Comparison of ENCODE assay signal across 11 mouse cellular contexts in genomic region chr17:15632090-15632489, GRCm38 (mm10).
A peak's percentile ranks its signal among the peaks of the same experiment; 100 is the strongest.
DNase-seq lines count a peak whose midpoint lies in the region; ATAC-seq lines count a peak whose summit lies in the region.
"Had no signal": no experiment of that assay in that cellular context is flagged by ENCODE, and none has a peak within 500 bp of the region (broad histone marks: within the 10 kb centered on the region; RNA-seq: fewer than 3 reads in every experiment).

No protein-coding gene starts in this region.

- no peak for DNase-seq in embryonic facial prominence, embryonic 10.5 days (ENCODE audit: low spot score)
- no peak for DNase-seq in lung, postnatal 10 days
- no peak for DNase-seq in limb, embryonic 10.5 days (ENCODE audit: low spot score)
- DNase-seq in cerebellum, postnatal 25 days = no peak
- DNase-seq: cerebellum, adult 9-10 months; right cerebral cortex, postnatal 14 days had no signal

- no peak for ATAC-seq in embryonic facial prominence, embryonic 12.5 days (ENCODE audit: insufficient number of reproducible peaks, insufficient read depth, low FRiP score, low TSS enrichment)
- no peak for ATAC-seq in lung, embryonic 15.5 days (ENCODE audit: borderline replicate concordance, extremely low read depth, low FRiP score, low TSS enrichment)
- ATAC-seq in stomach, embryonic 14.5 days (ENCODE audit: insufficient number of reproducible peaks, insufficient read depth, low FRiP score, low read depth) = no peak
- ATAC-seq in midbrain, embryonic 15.5 days (replicated peaks) = no peak

- no peaks in the 10 kb centered on the region for H3K27me3 ChIP-seq in embryonic facial prominence, embryonic 12.5 days
- H3K27me3 ChIP-seq in embryonic facial prominence, embryonic 10.5 days (replicated peaks; ENCODE audit: low read depth, poor library complexity, severe bottlenecking) = no peaks in the 10 kb centered on the region
- H3K27me3 ChIP-seq in lung, embryonic 15.5 days = no peaks in the 10 kb centered on the region
- H3K27me3 ChIP-seq in limb, embryonic 10.5 days (ENCODE audit: low read depth, poor library complexity, severe bottlenecking) = no peaks in the 10 kb centered on the region
- H3K27me3 ChIP-seq in stomach, embryonic 14.5 days (ENCODE audit: control insufficient read depth, insufficient read depth, low read length) = no peaks in the 10 kb centered on the region
- no peaks in the 10 kb centered on the region for H3K27me3 ChIP-seq in midbrain, embryonic 15.5 days (replicated peaks)
- H3K27me3 ChIP-seq: midbrain, embryonic 12.5 days had no signal

- no peak overlapping the region for H3K4me3 ChIP-seq in embryonic facial prominence, embryonic 12.5 days
- no peak overlapping the region; the same call in 1 of the 2 replicates for H3K4me3 ChIP-seq in embryonic facial prominence, embryonic 10.5 days
- no peak overlapping the region for H3K4me3 ChIP-seq in lung, embryonic 15.5 days
- H3K4me3 ChIP-seq in limb, embryonic 10.5 days = peak overlapping the region; percentile 41
- H3K4me3 ChIP-seq in stomach, embryonic 14.5 days (ENCODE audit: low read depth, low read length) = no peak overlapping the region
- no peak overlapping the region for H3K4me3 ChIP-seq in midbrain, embryonic 15.5 days
- H3K4me3 ChIP-seq: midbrain, embryonic 12.5 days had no signal

- no peaks in the 10 kb centered on the region for H3K36me3 ChIP-seq in embryonic facial prominence, embryonic 12.5 days
- H3K36me3 ChIP-seq in embryonic facial prominence, embryonic 10.5 days (replicated peaks) = no peaks in the 10 kb centered on the region
- H3K36me3 ChIP-seq in lung, embryonic 15.5 days = no peaks in the 10 kb centered on the region
- no peaks in the 10 kb centered on the region for H3K36me3 ChIP-seq in limb, embryonic 10.5 days
- no peaks in the 10 kb centered on the region for H3K36me3 ChIP-seq in stomach, embryonic 14.5 days (ENCODE audit: control insufficient read depth, insufficient read depth, low read length)
- H3K36me3 ChIP-seq in midbrain, embryonic 15.5 days (replicated peaks) = no peaks in the 10 kb centered on the region
- H3K36me3 ChIP-seq: midbrain, embryonic 12.5 days had no signal

- H3K4me2 ChIP-seq in embryonic facial prominence, embryonic 12.5 days (replicated peaks) = peak overlapping the region; percentile 51; the same call in 1 of the 2 replicates
- H3K4me2 ChIP-seq in lung, embryonic 15.5 days = peak overlapping the region; percentile 51
- peak overlapping the region; percentile 34; the same call in 1 of the 2 replicates for H3K4me2 ChIP-seq in stomach, embryonic 14.5 days (replicated peaks; ENCODE audit: low read depth, low read length)
- H3K4me2 ChIP-seq in midbrain, embryonic 15.5 days = no peak overlapping the region

- no peak overlapping the region for H3K9ac ChIP-seq in embryonic facial prominence, embryonic 12.5 days
- no peak overlapping the region for H3K9ac ChIP-seq in lung, embryonic 15.5 days
- no peak overlapping the region for H3K9ac ChIP-seq in stomach, embryonic 14.5 days (replicated peaks; ENCODE audit: low read depth, low read length)
- no peak overlapping the region for H3K9ac ChIP-seq in midbrain, embryonic 15.5 days
- H3K9ac ChIP-seq: midbrain, embryonic 12.5 days had no signal

- no peak overlapping the region for H3K27ac ChIP-seq in embryonic facial prominence, embryonic 12.5 days
- no peak overlapping the region for H3K27ac ChIP-seq in embryonic facial prominence, embryonic 10.5 days (replicated peaks)
- no peak overlapping the region for H3K27ac ChIP-seq in lung, embryonic 15.5 days
- H3K27ac ChIP-seq in limb, embryonic 10.5 days = no peak overlapping the region
- no peak overlapping the region for H3K27ac ChIP-seq in stomach, embryonic 14.5 days (ENCODE audit: low read length)
- H3K27ac ChIP-seq in midbrain, embryonic 15.5 days = no peak overlapping the region
- H3K27ac ChIP-seq: midbrain, embryonic 12.5 days had no signal

- H3K9me3 ChIP-seq in embryonic facial prominence, embryonic 12.5 days = 0 out of 2 replicates have a peak, but pooled peaks cover 6% of the 10 kb centered on the region
- peaks cover 6% of the 10 kb centered on the region; the same call in 1 of the 2 replicates for H3K9me3 ChIP-seq in embryonic facial prominence, embryonic 10.5 days
- H3K9me3 ChIP-seq in lung, embryonic 15.5 days = no peaks in the 10 kb centered on the region
- H3K9me3 ChIP-seq in limb, embryonic 10.5 days (replicated peaks) = no peaks in the 10 kb centered on the region
- no peaks in the 10 kb centered on the region for H3K9me3 ChIP-seq in stomach, embryonic 14.5 days (ENCODE audit: control insufficient read depth, low read depth, low read length)
- no peaks in the 10 kb centered on the region for H3K9me3 ChIP-seq in midbrain, embryonic 15.5 days
- H3K9me3 ChIP-seq: midbrain, embryonic 12.5 days had no signal

- 23% methylated on average over 1 of the region's 1 CpGs for WGBS in embryonic facial prominence, embryonic 12.5 days
- WGBS in embryonic facial prominence, embryonic 10.5 days = 25% methylated on average over 1 of the region's 1 CpGs
- WGBS in lung, embryonic 15.5 days = 9% methylated on average over 1 of the region's 1 CpGs
- 33% methylated on average over 1 of the region's 1 CpGs for WGBS in limb, embryonic 10.5 days
- 28% methylated on average over 1 of the region's 1 CpGs for WGBS in stomach, embryonic 14.5 days
- 49% methylated on average over 1 of the region's 1 CpGs for WGBS in midbrain, embryonic 15.5 days

- H3K4me1 ChIP-seq in embryonic facial prominence, embryonic 12.5 days = no peaks in the 10 kb centered on the region
- peaks cover 15% of the 10 kb centered on the region for H3K4me1 ChIP-seq in embryonic facial prominence, embryonic 10.5 days
- H3K4me1 ChIP-seq in lung, embryonic 15.5 days = peaks cover 14% of the 10 kb centered on the region
- peaks cover 15% of the 10 kb centered on the region for H3K4me1 ChIP-seq in limb, embryonic 10.5 days
- no peaks in the 10 kb centered on the region for H3K4me1 ChIP-seq in stomach, embryonic 14.5 days (ENCODE audit: control insufficient read depth, insufficient read depth, low read length)
- no peaks in the 10 kb centered on the region for H3K4me1 ChIP-seq in midbrain, embryonic 15.5 days
- H3K4me1 ChIP-seq: midbrain, embryonic 12.5 days had no signal
